Mouse (Mus musculus) forebrain, embryonic 10.5 days (tissue): Measurements from ENCODE around the gene Tk1. TPM values are rescaled to one million over a fixed set of nuclear protein-coding genes. Genes with fewer than 3 reads are reported as not detected.

ENCODE experiments used
- DNase-seq: peaks from one replicate; pipeline ENCODE4 v3.0.0-alpha.2; 2017; ENCODE audit warnings: low spot score; ENCODE audit errors: extremely low spot score
- H3K27ac ChIP-seq: fragments of 300-500 bp; sonication (generic); 2 replicates; pipeline ENCODE4 v1.5.1; 2016; ENCODE audit warnings: mild to moderate bottlenecking
- H3K27me3 ChIP-seq: fragments of 300-500 bp; sonication (generic); 2 replicates; pipeline ENCODE4 v1.6.1; 2016; ENCODE audit warnings: mild to moderate bottlenecking; ENCODE audit not compliant: poor library complexity, severe bottlenecking
- H3K36me3 ChIP-seq: fragments of 300-500 bp; sonication (generic); replicated peaks from 2 replicates; pipeline ENCODE4 v1.6.1; 2016; ENCODE audit warnings: mild to moderate bottlenecking, moderate library complexity
- H3K4me1 ChIP-seq: fragments of 300-500 bp; sonication (generic); 2 replicates; pipeline ENCODE4 v1.6.1; 2016
- H3K4me3 ChIP-seq: fragments of 300-500 bp; sonication (generic); 2 replicates; pipeline ENCODE4 v1.5.1; 2016; ENCODE audit warnings: mild to moderate bottlenecking, moderate library complexity
- H3K9me3 ChIP-seq: fragments of 300-500 bp; sonication (generic); 2 replicates; pipeline ENCODE4 v1.6.1; 2016; ENCODE audit warnings: mild to moderate bottlenecking, moderate library complexity
- WGBS: fragments of 180-500 bp; shearing (Covaris S2); methylation state at CpG from one replicate; pipeline ENCODE4 v1.1.7; 2016; 5-methylcytosine and 5-hydroxymethylcytosine counted together
- polyA plus RNA-seq: library from polyadenylated mRNA; unstranded; fragments of >200 nt; fragmentation: Nextera tagmentation; extraction: Ambion mirVana; gene quantifications from 2 replicates; pipeline ENCODE4 v1.2.1, GENCODE M21; 2016

Tk1 gene
- polyA plus RNA-seq, 1 experiment from 2014 or later = 178 TPM

DNA sequence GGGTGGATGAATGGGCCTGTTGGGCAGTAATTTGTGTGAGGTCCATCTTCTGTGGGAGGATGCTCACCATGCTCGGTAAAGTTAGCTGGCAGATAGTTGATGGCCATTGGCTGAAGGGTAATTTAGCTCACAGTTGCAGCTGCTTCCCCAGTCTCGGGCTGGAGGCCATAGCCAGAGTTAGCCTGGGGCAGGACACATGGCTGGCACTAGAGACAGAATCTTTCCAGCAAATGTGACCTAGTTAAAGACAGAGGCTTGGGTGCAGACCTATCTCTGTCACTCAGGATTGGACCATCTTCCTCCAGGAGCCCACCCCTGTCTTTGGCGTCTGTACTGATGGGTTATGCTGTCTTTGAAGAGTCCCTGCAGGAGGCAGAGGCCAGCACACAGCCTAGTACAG lies 32.5 kb upstream of the Tk1 start:
- H3K4me3 ChIP-seq = no peak overlapping the region
- peaks cover 53% of the 10 kb centered on the region for H3K27me3 ChIP-seq
- H3K9me3 ChIP-seq = peaks cover 6% of the 10 kb centered on the region; the same call in 1 of the 2 replicates
- 69% methylated on average over 3 of the region's 3 CpGs for WGBS
- peaks cover 55% of the 10 kb centered on the region for H3K36me3 ChIP-seq
- H3K27ac ChIP-seq = no peak overlapping the region
- DNase-seq = no peak
- H3K4me1 ChIP-seq = peaks cover 43% of the 10 kb centered on the region

DNA sequence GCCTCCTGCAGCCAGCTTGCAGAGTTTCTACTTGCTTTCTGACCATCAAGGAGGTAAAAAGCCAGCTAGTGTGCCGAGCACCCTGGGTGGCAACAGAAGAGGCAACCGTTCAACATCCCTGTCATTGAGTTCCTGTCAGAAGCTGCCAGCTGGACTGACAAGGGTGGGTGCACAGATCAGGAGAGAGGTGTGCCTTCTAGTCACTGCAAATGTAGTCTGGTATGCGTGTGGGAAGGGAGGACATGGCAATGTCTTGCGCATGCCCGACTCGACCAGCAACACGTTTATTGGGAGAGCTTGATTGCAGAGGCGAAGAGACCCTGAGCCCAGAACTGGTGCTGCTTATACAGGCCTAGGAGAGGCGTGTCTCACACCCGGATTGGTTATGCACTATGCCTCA lies 31.6 kb upstream of the Tk1 start:
- DNase-seq = no peak
- H3K9me3 ChIP-seq = peaks cover 6% of the 10 kb centered on the region; the same call in 1 of the 2 replicates
- peaks cover 44% of the 10 kb centered on the region for H3K27me3 ChIP-seq
- H3K36me3 ChIP-seq = peaks cover 65% of the 10 kb centered on the region
- H3K27ac ChIP-seq = no peak overlapping the region
- H3K4me1 ChIP-seq = peaks cover 34% of the 10 kb centered on the region
- 96% methylated on average over 10 of the region's 10 CpGs for WGBS
- H3K4me3 ChIP-seq = no peak overlapping the region

DNA sequence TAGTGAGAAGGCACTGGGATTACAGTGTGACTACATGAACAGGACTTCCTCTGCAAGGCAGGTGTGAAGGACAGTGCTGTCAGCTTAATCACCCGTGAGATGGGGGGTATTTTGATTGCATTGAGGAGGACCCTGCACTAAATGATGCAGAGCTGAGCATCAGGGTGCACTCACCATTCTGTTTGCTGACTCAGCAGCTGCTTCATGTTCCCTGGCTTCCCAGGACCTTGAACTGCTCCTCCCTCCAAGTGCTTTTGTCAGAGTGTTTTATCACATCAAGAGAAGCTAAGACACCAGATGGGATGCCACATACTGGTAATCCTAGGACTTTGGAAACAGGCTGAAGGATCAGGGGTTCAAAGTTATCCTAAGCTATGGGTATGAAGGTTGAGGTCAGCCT lies 30.1 kb upstream of the Tk1 start:
- Histone ChIP-seq H3K4me3 (no peak overlapping the region), H3K27me3 (peaks cover 29% of the 10 kb centered on the region), H3K4me1 (peaks cover 30% of the 10 kb centered on the region), H3K9me3 (peaks cover 6% of the 10 kb centered on the region; the same call in 1 of the 2 replicates), H3K27ac (no peak overlapping the region), H3K36me3 (peaks cover 79% of the 10 kb centered on the region)
- DNase-seq = no peak
- 79% methylated on average over 1 of the region's 1 CpGs for WGBS

DNA sequence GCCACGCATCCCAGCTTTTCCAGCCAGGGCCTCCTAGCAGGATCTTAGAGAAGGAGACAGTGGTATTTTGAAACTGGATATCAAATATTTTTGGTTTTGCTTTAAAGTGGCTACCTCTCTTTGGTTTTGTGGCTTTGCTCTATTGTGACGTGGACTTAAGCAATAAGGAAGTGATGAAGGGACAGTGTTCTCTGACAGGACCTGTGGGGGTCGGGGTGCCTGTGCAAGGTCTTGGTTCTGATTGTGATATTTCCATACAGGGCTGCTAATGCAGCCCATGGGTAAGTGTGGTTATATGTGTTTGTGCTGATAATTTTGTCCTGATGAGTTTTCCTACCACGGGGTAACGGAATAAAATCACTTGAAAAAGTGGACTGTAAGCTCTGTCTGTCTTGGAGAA lies 29.5 kb upstream of the Tk1 start:
- Histone ChIP-seq H3K27me3 (peaks cover 23% of the 10 kb centered on the region), H3K27ac (no peak overlapping the region), H3K9me3 (peaks cover 6% of the 10 kb centered on the region; the same call in 1 of the 2 replicates), H3K4me3 (no peak overlapping the region), H3K4me1 (peaks cover 30% of the 10 kb centered on the region), H3K36me3 (peaks cover 86% of the 10 kb centered on the region)
- WGBS = 96% methylated on average over 5 of the region's 5 CpGs
- DNase-seq = no peak

DNA sequence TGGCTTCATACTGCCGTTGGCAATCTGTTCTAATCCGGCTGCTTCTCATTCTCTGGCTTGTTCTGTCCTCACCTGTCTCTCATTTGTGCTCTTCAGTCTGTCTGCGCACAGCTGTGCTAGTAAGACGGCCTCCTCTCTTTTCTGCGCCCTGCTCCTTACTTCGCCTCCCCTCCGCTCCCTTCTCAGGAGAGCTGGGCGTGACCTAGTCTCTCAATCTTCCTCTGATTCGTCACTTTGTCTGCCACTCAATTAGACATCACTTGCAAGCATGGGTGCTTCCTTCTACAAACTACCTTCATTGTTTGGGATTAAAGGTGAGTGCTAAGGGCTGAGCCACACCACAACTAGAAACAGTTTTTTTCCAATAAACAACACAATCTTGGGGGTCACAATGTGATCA lies 28.3 kb upstream of the Tk1 start:
- Histone ChIP-seq H3K27me3 (peaks cover 11% of the 10 kb centered on the region), H3K9me3 (peaks cover 6% of the 10 kb centered on the region; the same call in 1 of the 2 replicates), H3K36me3 (peaks cover 87% of the 10 kb centered on the region), H3K4me1 (peaks cover 30% of the 10 kb centered on the region), H3K27ac (no peak overlapping the region), H3K4me3 (no peak overlapping the region)
- no peak for DNase-seq
- 90% methylated on average over 9 of the region's 9 CpGs for WGBS

DNA sequence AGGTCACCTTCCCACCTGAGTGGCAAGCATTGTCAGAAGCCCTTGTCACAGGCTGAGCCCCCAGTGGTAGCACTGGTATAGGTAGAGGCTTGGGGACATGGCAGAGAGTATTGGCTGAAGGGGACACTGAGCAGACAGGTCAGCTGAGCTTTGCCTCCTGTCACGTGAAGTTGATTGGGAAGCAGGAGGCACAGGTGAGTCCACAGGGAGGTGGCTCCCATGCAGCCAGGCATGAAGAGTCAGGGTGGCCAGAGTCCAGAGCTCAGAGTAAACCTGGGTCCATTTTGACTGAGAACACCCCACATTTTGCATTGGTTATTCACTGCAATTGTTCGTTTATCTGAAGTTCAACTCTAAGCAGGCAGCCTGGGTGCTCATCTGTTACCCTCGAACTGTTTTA lies 27.0 kb upstream of the Tk1 start:
- Histone ChIP-seq H3K27me3 (no peaks in the 10 kb centered on the region), H3K9me3 (peaks cover 6% of the 10 kb centered on the region; the same call in 1 of the 2 replicates), H3K27ac (no peak overlapping the region), H3K36me3 (peaks cover 75% of the 10 kb centered on the region), H3K4me3 (no peak overlapping the region), H3K4me1 (peaks cover 30% of the 10 kb centered on the region)
- no peak for DNase-seq
- 95% methylated on average over 3 of the region's 3 CpGs for WGBS

DNA sequence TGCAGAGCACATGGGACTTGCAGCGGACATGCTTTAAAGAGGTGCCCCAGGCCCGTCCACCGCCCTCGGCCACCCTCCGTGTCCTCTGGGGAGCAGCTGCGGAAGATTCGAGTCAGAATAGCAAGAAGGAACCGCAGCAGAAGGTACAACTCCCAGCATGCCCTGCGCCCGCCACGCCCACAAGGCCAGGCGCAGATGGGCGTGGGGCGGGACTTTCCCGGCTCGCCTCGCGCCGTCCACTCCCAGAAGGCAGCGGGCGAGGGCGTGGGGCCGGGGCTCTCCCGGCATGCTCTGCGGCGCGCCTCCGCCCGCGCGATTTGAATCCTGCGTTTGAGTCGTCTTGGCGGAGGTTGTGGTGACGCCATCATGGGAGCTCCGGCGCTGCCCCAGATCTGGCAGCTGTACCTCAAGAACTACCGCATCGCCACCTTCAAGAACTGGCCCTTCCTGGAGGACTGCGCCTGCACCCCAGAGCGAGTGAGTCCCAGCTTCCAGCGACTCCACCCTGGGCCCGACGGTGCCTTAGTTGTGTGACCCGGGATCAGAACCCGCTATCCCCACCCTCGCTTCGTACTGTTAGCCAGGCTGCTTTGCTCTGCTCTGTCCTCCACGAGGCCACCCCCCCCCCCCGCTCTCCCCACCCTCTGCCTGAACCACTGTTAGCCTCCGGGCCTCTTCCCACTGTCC lies 23.2 kb upstream of the Tk1 start, which contains the start of gene Birc5:
Gene Birc5, plus strand, starts transcription at position 267 of the 687 bp plus-strand sequence.
- WGBS = under 1% methylated on average over 51 of the region's 51 CpGs
- Histone ChIP-seq H3K27ac (peak within 1 kb of the TSS; percentile 95), H3K36me3 (peaks cover 39% of the 10 kb centered on the region), H3K27me3 (no peaks in the 10 kb centered on the region), H3K4me3 (peak within 1 kb of the TSS; percentile 76), H3K4me1 (peaks cover 37% of the 10 kb centered on the region), H3K9me3 (no peaks in the 10 kb centered on the region)
- peak; percentile 93 for DNase-seq

DNA sequence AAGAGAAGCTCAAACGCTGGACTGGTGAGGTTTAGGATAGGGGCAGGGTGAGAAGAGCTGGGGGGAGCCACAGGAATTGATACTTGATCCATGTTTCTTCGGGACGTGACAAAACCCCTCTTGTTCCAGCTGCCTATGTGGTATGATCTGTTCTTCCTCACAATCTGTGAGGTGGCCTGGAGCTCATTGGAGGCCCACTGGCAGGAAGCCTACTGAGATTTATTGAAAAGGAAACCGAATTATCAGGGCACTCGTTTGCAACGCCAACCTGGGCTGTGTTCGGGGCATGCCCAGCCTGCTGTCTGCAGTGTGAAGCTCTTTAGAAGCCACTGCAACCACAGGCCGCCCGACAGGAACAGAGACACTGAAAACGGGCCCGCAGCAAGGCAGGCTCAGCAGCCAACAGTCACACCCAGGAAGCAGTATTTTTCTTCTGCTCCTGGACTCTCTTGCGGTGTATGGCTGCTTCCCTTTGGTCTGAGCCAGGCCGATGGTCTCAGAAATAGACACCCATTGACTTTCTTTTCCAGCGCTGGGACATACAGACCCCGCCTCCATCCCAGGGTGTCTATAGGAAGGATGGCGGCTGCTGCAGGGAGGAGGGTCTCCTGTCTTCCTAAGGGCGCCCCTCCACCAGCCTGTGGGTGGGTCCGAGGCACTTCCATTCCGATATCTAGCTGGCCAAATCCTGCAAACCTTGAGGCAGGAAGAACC lies 22.5 kb upstream of the Tk1 start:
- Histone ChIP-seq H3K27ac (peak overlapping the region; percentile 95), H3K27me3 (no peaks in the 10 kb centered on the region), H3K4me1 (peaks cover 37% of the 10 kb centered on the region), H3K9me3 (no peaks in the 10 kb centered on the region), H3K36me3 (peaks cover 32% of the 10 kb centered on the region), H3K4me3 (peak overlapping the region; percentile 76)
- WGBS = 12% methylated on average over 19 of the region's 19 CpGs
- no peak for DNase-seq

DNA sequence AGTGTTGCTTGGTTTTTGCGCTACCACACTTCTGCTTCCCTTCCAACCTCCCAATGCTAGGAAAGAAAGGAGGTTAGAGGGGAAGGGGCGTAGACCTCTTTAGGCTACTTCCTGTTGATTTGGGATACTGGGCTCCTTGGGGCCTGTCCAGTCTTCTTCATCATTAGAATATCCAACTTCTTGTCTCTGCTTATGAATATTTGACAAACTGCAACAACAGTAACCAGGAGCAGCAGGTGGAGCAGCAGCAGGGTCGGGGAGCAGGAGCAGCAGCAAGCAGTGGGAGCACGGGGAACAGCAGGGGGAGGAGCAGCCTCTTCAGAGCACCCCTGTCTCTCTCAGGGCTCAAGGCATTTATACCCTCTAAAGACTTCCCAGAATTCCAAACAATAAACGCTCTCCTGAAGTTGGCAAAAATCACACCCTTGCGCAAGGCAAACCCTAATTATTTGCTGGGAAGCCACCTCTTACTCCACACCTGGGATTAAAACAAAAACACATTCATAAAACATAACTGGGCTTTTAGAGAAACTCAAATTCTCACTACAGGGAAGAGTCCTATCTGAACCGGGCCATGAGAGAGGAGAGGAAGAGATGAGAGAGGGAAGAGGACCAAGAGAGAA lies 21.8 kb upstream of the Tk1 start:
- no peaks in the 10 kb centered on the region for H3K9me3 ChIP-seq
- peak overlapping the region; percentile 76 for H3K4me3 ChIP-seq
- WGBS = 86% methylated on average over 7 of the region's 7 CpGs
- H3K27ac ChIP-seq = peak overlapping the region; percentile 95
- DNase-seq = no peak
- peaks cover 37% of the 10 kb centered on the region for H3K4me1 ChIP-seq
- peaks cover 25% of the 10 kb centered on the region for H3K36me3 ChIP-seq
- H3K27me3 ChIP-seq = no peaks in the 10 kb centered on the region

DNA sequence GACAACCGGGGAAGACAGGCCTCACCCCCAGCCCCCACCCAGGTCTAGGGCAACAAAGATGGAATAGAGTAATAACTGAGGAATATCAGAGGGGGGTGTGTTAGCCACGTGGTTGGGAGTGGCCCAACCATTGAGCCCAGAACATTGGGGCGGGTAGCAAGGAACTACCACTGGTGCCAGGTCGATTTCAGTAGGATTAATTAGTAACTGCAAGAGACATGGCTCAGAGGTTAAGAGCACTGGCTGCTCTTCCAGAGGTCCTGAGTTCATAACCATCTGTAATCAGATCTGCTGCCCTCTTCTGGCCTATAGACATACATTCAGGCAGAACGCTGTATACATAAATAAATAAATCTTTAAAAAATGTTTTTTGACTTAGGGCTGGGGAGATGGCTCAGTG lies 20.7 kb upstream of the Tk1 start:
- no peaks in the 10 kb centered on the region for H3K27me3 ChIP-seq
- H3K36me3 ChIP-seq = peaks cover 14% of the 10 kb centered on the region
- no peaks in the 10 kb centered on the region for H3K9me3 ChIP-seq
- H3K27ac ChIP-seq = no peak overlapping the region
- no peak for DNase-seq
- H3K4me1 ChIP-seq = peaks cover 37% of the 10 kb centered on the region
- 58% methylated on average over 5 of the region's 5 CpGs for WGBS
- no peak overlapping the region for H3K4me3 ChIP-seq

DNA sequence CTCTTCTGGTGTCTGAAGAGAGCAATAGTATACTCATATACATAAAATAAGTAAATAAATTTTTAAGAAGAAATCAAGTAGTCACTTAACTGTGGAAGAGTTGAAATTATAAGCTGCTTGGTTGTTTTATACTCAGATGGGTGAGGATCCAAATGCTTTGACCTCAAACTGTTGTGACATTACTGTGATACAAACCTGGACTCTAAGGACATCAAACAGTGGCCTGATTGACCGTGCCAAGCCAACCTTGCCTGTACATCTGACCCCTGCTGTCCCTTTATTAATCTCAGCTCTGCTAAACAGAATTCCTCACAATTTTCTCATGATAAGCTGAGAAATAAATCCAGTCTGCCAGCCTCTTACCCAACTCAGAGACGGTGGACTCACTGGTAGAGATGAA lies 19.8 kb upstream of the Tk1 start:
- H3K36me3 ChIP-seq = peaks cover 4% of the 10 kb centered on the region
- H3K4me3 ChIP-seq = no peak overlapping the region
- no peak overlapping the region for H3K27ac ChIP-seq
- 83% methylated on average over 2 of the region's 2 CpGs for WGBS
- peaks cover 31% of the 10 kb centered on the region for H3K4me1 ChIP-seq
- DNase-seq = no peak
- no peaks in the 10 kb centered on the region for H3K27me3 ChIP-seq
- H3K9me3 ChIP-seq = no peaks in the 10 kb centered on the region

DNA sequence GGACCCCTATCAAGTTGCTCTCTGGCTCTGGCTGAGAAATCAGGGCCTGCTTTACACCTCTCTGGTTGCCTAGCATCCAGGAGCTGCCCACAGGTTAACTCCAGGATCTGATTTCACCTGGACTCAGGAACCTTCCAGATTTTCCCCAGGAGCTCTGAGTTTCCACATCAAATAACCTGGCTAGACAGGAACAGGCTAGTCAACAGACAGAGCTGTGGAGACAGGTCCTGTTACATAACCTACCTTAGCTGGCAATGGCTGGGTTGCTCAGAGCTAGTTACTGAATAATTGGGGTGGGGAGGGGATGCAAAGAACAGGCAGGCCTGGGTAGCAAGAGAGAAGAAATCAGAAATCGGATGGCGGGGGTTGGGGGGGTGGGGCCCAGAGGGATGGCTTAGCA lies 19.1 kb upstream of the Tk1 start:
- H3K27me3 ChIP-seq = no peaks in the 10 kb centered on the region
- no peak overlapping the region for H3K4me3 ChIP-seq
- peaks cover 24% of the 10 kb centered on the region for H3K4me1 ChIP-seq
- H3K36me3 ChIP-seq = no peaks in the 10 kb centered on the region
- no peak overlapping the region for H3K27ac ChIP-seq
- DNase-seq = no peak
- H3K9me3 ChIP-seq = no peaks in the 10 kb centered on the region
- 84% methylated on average over 2 of the region's 2 CpGs for WGBS

DNA sequence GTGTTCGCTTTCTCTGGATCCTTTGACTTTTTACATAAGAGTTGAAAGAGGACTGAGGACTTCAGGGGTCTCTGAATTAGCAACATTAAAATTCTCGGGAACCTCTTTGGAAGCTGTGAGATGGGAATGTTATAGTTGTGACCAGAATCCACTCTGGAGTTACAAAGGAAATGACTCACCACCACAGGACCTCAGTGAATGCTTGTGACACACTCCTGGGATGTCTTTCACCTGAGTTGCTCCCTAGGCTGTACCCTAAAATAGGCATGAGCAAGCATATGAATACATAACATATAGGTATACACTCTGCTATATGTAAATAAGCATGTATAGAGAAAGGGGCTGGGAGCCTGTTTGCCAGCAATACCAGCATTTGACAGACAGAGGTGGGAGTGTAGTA lies 17.5 kb upstream of the Tk1 start:
- H3K4me1 ChIP-seq = peaks cover 12% of the 10 kb centered on the region
- H3K36me3 ChIP-seq = no peaks in the 10 kb centered on the region
- no peak for DNase-seq
- H3K4me3 ChIP-seq = no peak overlapping the region
- WGBS = 88% methylated on average over 2 of the region's 2 CpGs
- no peak overlapping the region for H3K27ac ChIP-seq
- H3K27me3 ChIP-seq = no peaks in the 10 kb centered on the region
- no peaks in the 10 kb centered on the region for H3K9me3 ChIP-seq
